Mouse (Mus musculus) heart, postnatal 0 days (tissue): ENCODE measurements at regions not wholly inside any gene's neighbourhood (a gene's known extent, or its start where the extent isn't known, plus 50 kb on each side); places are given as distances from the start of the nearest gene placed in this dataset.

Experiments used
- ATAC-seq: fragments of 200-750 bp; cut with Nextera tagmentation; 2 replicates; pipeline ENCODE4 v1.8.0; 2017; ENCODE audit warnings: low read depth, moderate number of reproducible peaks, moderate library complexity; ENCODE audit not compliant: insufficient read depth
- DNase-seq: peaks from one replicate; pipeline ENCODE4 v3.0.0-alpha.2; 2016; ENCODE audit warnings: low spot score
- H3K27ac ChIP-seq: fragments of 300-500 bp; sonication (generic); 2 replicates; pipeline ENCODE4 v1.5.1; 2014; ENCODE audit warnings: low read depth, mild to moderate bottlenecking
- H3K27me3 ChIP-seq: fragments of 300-500 bp; sonication (generic); 2 replicates; pipeline ENCODE4 v1.6.1; 2014; ENCODE audit warnings: low read length, mixed read lengths; ENCODE audit not compliant: control insufficient read depth, insufficient read depth
- H3K36me3 ChIP-seq: fragments of 300-500 bp; sonication (generic); replicated peaks from 2 replicates; pipeline ENCODE4 v1.6.1; 2014; ENCODE audit warnings: low read length, mixed read lengths; ENCODE audit not compliant: control insufficient read depth, insufficient read depth
- H3K4me1 ChIP-seq: fragments of 300-500 bp; sonication (generic); 2 replicates; pipeline ENCODE4 v1.6.1; 2014; ENCODE audit warnings: antibody characterized with exemption; ENCODE audit not compliant: control insufficient read depth, insufficient read depth
- H3K4me2 ChIP-seq: fragments of 300-500 bp; sonication (generic); 2 replicates; pipeline ENCODE4 v1.6.1; 2014; ENCODE audit warnings: low read depth, mild to moderate bottlenecking, low read length, moderate library complexity
- H3K4me3 ChIP-seq: fragments of 300-500 bp; sonication (generic); 2 replicates; pipeline ENCODE4 v1.5.1; 2014; ENCODE audit warnings: low read depth, low read length
- H3K9ac ChIP-seq: fragments of 300-500 bp; sonication (generic); replicated peaks from 2 replicates; pipeline ENCODE4 v1.6.1; 2014; ENCODE audit warnings: low read depth, low read length, mixed read lengths
- H3K9me3 ChIP-seq: fragments of 300-500 bp; sonication (generic); replicated peaks from 2 replicates; pipeline ENCODE4 v1.6.1; 2016; ENCODE audit warnings: low read length; ENCODE audit not compliant: control insufficient read depth
- CTCF ChIP-seq: IDR thresholded peaks from 2 replicates; pipeline ENCODE4 v1.5.1; 2016; ENCODE audit warnings: antibody characterized with exemption, control low read depth, low read depth
- EP300 ChIP-seq: IDR thresholded peaks from 2 replicates; pipeline ENCODE4 v1.6.1; 2016; ENCODE audit warnings: antibody characterized with exemption, low read depth
- WGBS: fragments of 180-500 bp; shearing (Covaris S2); extraction: QIAGEN DNeasy Blood & Tissue Kit; methylation state at CpG from one replicate; pipeline ENCODE4 v1.1.7; 2014; 5-methylcytosine and 5-hydroxymethylcytosine counted together

DNA sequence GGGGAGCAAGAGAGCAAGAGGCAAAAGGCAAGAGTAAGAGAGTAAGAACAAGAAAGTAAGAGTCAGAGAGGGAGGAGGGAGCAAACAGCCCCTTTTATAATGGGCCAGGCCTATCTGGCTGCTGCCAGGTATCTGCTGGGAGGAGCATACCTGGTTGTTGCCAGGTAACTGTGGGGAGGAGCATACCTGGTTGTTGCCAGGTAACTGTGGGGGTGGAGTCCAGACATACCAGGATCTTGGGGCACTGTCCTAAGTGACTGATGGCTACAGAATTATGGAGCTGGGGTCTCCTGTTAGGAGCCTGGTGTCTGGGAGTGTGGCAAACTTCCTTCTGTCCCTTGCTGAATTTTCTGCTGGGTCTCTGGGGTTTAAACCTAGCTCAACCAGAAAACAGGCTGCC is 469.8 kb upstream of the Syt1 start:
- Histone ChIP-seq H3K9me3 (no peaks in the 10 kb centered on the region), H3K36me3 (no peaks in the 10 kb centered on the region), H3K4me1 (no peaks in the 10 kb centered on the region), H3K4me2 (no peak overlapping the region), H3K4me3 (no peak overlapping the region), H3K9ac (no peak overlapping the region), H3K27me3 (no peaks in the 10 kb centered on the region), H3K27ac (no peak overlapping the region)
- TF ChIP-seq CTCF = no peak
- TF ChIP-seq EP300 = no peak
- DNase-seq = no peak
- ATAC-seq = no peak

DNA sequence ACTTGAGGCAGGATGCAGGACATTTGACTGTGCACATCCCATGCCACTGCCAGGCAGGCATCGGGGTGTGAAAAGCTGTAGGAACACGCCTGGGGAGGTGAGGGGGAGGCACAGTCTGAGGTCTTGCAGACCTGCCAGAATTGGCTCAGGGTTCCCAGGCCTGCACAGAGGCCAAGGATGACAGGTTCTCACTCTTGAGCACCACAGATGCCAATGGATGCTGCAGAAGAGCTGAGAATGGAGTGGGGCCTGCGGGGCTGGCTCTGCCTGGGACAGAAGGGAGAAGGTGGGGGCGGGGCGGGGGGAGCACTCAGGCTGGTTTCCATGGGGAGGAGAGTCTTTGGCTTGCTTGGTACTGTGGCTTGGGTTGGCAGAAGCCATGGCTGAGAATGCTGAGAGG is 469.2 kb upstream of the Syt1 start:
- Histone ChIP-seq H3K36me3 (no peaks in the 10 kb centered on the region), H3K4me2 (no peak overlapping the region), H3K4me1 (no peaks in the 10 kb centered on the region), H3K27me3 (no peaks in the 10 kb centered on the region), H3K4me3 (no peak overlapping the region), H3K9me3 (no peaks in the 10 kb centered on the region), H3K9ac (no peak overlapping the region), H3K27ac (no peak overlapping the region)
- no peak for ATAC-seq
- DNase-seq = no peak
- 62% methylated on average over 5 of the region's 5 CpGs for WGBS
- TF ChIP-seq EP300 = no peak
- TF ChIP-seq CTCF = no peak

DNA sequence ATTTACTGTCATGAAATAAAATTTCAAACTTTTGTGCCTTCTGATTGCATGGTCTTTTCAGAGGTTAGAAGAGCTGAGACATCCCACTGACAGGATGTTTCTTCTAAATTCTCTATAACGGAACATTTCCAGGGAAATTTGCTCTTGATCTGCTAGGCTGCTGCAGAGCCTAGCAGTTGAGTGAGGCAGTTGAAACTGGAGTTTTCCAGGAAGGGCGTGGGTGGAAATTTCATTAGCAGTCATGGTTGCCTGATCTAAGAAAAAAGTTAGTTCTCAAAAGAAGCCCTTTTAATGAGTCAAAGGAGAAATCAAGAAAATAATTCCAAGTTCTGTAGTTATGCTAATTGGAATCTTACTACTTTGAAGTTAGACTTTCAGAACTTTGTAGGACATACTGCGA is 455.7 kb upstream of the Syt1 start:
- WGBS = 69% methylated on average over 3 of the region's 3 CpGs
- Histone ChIP-seq H3K9me3 (no peaks in the 10 kb centered on the region), H3K4me1 (no peaks in the 10 kb centered on the region), H3K36me3 (no peaks in the 10 kb centered on the region), H3K9ac (no peak overlapping the region), H3K4me3 (no peak overlapping the region), H3K4me2 (no peak overlapping the region), H3K27ac (no peak overlapping the region), H3K27me3 (no peaks in the 10 kb centered on the region)
- DNase-seq (no peak), ATAC-seq (no peak)
- TF ChIP-seq EP300 = no peak
- TF ChIP-seq CTCF = no peak

GRCm38 (mm10) chr10:109431112-109431511 is 420.3 kb upstream of the Syt1 start:
- H3K9me3 ChIP-seq = no peaks in the 10 kb centered on the region
- no peak for DNase-seq
- H3K4me1 ChIP-seq = no peaks in the 10 kb centered on the region
- no peak overlapping the region for H3K27ac ChIP-seq
- H3K27me3 ChIP-seq = no peaks in the 10 kb centered on the region
- H3K9ac ChIP-seq = no peak overlapping the region
- no peak overlapping the region for H3K4me3 ChIP-seq
- TF ChIP-seq CTCF (no peak), EP300 (no peak)
- no peaks in the 10 kb centered on the region for H3K36me3 ChIP-seq
- no peak for ATAC-seq
- 63% methylated on average over 4 of the region's 4 CpGs for WGBS
- no peak overlapping the region for H3K4me2 ChIP-seq

DNA sequence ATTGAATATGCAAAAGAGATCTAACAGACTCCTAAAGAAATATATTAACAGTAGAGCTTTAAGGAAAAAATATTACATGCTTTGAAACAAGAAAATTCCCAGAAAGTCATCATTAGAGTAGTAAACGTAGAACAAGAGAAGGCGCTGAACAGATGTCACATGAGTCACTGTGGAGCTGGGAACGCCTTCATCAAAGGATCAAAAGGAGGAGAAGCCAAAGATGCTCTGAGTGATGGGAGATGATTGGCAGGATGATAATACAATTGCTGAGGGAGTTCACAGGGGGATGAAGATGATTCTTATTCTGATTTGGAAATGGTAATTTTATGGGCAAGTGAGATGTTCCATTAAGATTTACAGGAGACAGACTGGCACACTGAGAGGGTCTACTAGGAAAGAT is 417.1 kb upstream of the Syt1 start:
- no peak overlapping the region for H3K4me3 ChIP-seq
- no peaks in the 10 kb centered on the region for H3K4me1 ChIP-seq
- H3K4me2 ChIP-seq = no peak overlapping the region
- no peaks in the 10 kb centered on the region for H3K9me3 ChIP-seq
- WGBS = 75% methylated on average over 3 of the region's 3 CpGs
- TF ChIP-seq CTCF (no peak), EP300 (no peak)
- H3K9ac ChIP-seq = no peak overlapping the region
- DNase-seq (no peak), ATAC-seq (no peak)
- H3K27ac ChIP-seq = no peak overlapping the region
- no peaks in the 10 kb centered on the region for H3K27me3 ChIP-seq
- H3K36me3 ChIP-seq = no peaks in the 10 kb centered on the region

- no peak for TF ChIP-seq CTCF
- TF ChIP-seq EP300 = no peak
- H3K4me1 ChIP-seq = no peaks in the 10 kb centered on the region
- no peak overlapping the region for H3K4me2 ChIP-seq
- H3K9ac ChIP-seq = no peak overlapping the region
- H3K4me3 ChIP-seq = no peak overlapping the region
- no peaks in the 10 kb centered on the region for H3K27me3 ChIP-seq
- no peak for ATAC-seq
- no peak overlapping the region for H3K27ac ChIP-seq
- no peaks in the 10 kb centered on the region for H3K36me3 ChIP-seq
- WGBS = 59% methylated on average over 3 of the region's 3 CpGs
- DNase-seq = no peak
- H3K9me3 ChIP-seq = no peaks in the 10 kb centered on the region
Measured at GRCm38 (mm10) chr10:109407011-109407410, 396.2 kb upstream of the Syt1 start.
